Mouse (Mus musculus): ENCODE measurements around the gene Casp9.

DNA sequence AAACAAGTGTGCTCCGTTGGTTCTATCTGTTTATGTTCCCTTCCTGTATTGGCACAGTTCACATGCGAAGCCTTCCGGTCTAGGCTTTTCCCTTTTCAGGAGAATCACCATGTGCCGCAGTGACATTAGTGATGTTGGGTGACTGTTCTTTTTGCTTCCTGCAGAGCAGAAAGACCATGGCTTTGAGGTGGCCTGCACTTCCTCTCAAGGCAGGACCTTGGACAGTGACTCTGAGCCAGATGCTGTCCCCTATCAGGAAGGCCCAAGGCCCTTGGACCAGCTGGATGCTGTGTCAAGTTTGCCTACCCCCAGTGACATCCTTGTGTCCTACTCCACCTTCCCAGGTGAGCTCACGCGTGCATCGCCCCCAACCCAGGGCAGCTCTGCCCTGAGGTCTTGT is 18.0 kb downstream of the Casp9 start:
- TF ChIP-seq ZC3H11A (IDR thresholded peaks at IDR 0.05; ENCODE audit: borderline replicate concordance, low read depth, low read length), result no peak
- no peak for TF ChIP-seq ZNF384 (IDR thresholded peaks at IDR 0.05; ENCODE audit: low read depth, low read length)
- no peak for TF ChIP-seq HCFC1 (IDR thresholded peaks at IDR 0.05; ENCODE audit: borderline replicate concordance, insufficient read depth, low read length)
- TF ChIP-seq CHD2 (IDR thresholded peaks at IDR 0.05; ENCODE audit: low read depth, low read length), result no peak
